Mouse (Mus musculus): Measurements from ENCODE around the gene Gk2.

DNA sequence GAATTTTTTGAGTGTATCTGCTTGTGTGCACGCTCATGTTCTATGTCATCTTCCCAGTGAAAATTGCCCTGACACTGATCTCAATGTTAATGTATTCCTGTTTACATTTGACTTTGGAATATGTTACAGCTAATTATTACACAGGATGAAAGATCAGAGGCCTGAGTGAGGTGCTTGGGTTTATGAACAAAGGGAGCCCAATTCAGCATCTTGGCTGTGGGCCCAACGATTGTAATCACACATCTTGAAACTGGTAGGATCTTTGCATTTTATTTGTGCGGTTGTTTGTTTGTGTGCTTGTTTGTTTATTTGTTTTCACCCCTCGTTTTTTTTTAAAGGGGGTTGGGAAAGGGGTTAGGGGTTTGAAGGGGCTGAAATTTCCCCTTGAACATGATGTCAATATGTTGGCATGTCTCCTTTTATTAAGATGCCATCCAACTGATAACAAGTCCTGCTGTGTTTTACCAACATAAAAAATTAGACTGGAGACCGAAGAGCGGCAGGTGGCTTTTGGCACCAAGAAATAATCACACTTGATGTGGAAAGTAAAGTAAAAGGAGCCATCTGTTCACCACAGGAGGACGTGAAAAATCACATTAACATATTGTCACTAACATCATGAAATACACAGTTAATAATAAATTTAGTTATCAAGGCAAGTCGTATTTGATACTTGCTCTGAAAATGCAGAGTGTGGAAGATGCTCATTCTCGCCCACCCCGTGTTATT lies 9.8 kb upstream of the Gk2 start:
- TF ChIP-seq GATA1 (IDR thresholded peaks at IDR 0.05; ENCODE audit: low read length) (no peak), TAL1 (IDR thresholded peaks at IDR 0.05; ENCODE audit: low read length) (no peak)

All from erythroblast, embryonic 14.5 days (primary cell).